Mouse (Mus musculus): ENCODE results near the gene Npl. TPM values are rescaled to one million over a fixed set of nuclear protein-coding genes. Genes with fewer than 3 reads are reported as not detected.

The Npl gene
- total and polyA plus RNA-seq, 3 experiments = 7.2 to 376 (median 111) TPM

DNA sequence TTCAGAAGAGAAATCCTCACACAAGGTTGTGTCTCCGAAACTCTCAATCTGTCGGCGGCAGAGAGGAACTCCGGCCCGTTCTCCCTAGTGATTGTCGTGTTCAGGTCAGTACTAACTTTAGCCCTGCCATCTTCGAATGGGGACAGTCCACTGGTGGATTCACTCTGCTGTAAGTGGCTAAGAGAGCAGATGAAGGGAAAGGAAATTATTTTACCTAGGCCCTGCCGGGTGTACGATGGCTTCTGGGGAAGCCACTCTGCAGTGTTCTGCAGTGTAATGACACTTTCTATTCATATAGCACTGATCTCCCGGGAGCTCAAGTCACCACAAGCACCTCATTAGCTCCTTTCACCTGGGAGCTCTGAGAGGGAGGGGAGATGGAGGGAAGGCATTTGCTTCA is 37.0 kb upstream of the Npl start:
- DNase-seq (ENCODE audit: low spot score) = no peak
- H3K4me1 ChIP-seq (ENCODE audit: insufficient read depth, low read depth, low read length) = no peaks in the 10 kb centered on the region

DNA sequence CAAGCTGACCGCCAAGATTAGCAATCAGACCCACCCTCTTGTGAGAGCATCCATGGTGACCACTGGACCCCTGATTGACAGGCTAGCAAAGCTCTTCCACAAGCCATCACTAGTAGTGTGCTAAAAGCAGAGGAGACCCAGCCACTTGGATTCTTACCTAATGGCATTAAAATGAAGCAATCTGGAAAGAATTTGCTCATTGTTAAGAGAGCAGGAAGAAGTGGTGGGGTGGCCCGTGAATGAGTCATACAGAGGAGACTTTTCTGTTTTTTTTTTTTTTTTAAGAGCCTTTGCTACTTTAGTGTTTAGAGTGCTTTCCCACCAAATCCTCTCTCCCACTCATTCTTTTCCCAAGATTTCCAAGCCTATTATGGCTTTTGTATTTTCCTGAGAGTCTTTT is 35.9 kb upstream of the Npl start:
- H3K4me1 ChIP-seq (ENCODE audit: insufficient read depth, low read depth, low read length) = no peaks in the 10 kb centered on the region
- H3K27me3 ChIP-seq (ENCODE audit: insufficient read depth, low read length) = no peaks in the 10 kb centered on the region
- ATAC-seq (ENCODE audit: extremely low read depth, insufficient number of reproducible peaks, low FRiP score, poor library complexity, severe bottlenecking) = no peak
- DNase-seq (ENCODE audit: low spot score) = no peak
- no peaks in the 10 kb centered on the region for H3K36me3 ChIP-seq (replicated peaks)
- H3K4me3 ChIP-seq (ENCODE audit: low read depth, low read length) = no peak overlapping the region
- TF ChIP-seq GATA1 (IDR thresholded peaks at IDR 0.05; ENCODE audit: borderline replicate concordance, low read length) (no peak), GATA2 (IDR thresholded peaks at IDR 0.05; ENCODE audit: borderline replicate concordance, low read depth, low read length) (no peak), CTCF (IDR thresholded peaks at IDR 0.05; ENCODE audit: low read depth, low read length) (no peak), POLR2AphosphoS5 (IDR thresholded peaks at IDR 0.05; ENCODE audit: insufficient replicate concordance, low read depth, low read length) (no peak), TAL1 (conservative IDR thresholded peaks at IDR 0.05; ENCODE audit: low read depth, low read length) (no peak)
- H3K9me3 ChIP-seq (replicated peaks) = no peaks in the 10 kb centered on the region

More for the DNA sequence above, 37.0 kb upstream of the Npl start:
- H3K36me3 ChIP-seq (replicated peaks) = no peaks in the 10 kb centered on the region
- no peaks in the 10 kb centered on the region for H3K9me3 ChIP-seq (replicated peaks)
- ATAC-seq (ENCODE audit: extremely low read depth, insufficient number of reproducible peaks, low FRiP score, poor library complexity, severe bottlenecking) = no peak
- TF ChIP-seq TAL1 (conservative IDR thresholded peaks at IDR 0.05; ENCODE audit: low read depth, low read length) = no peak
- no peak for TF ChIP-seq GATA1 (IDR thresholded peaks at IDR 0.05; ENCODE audit: borderline replicate concordance, low read length)
- no peak for TF ChIP-seq GATA2 (IDR thresholded peaks at IDR 0.05; ENCODE audit: borderline replicate concordance, low read depth, low read length)
- no peaks in the 10 kb centered on the region for H3K27me3 ChIP-seq (ENCODE audit: insufficient read depth, low read length)
- H3K4me3 ChIP-seq (ENCODE audit: low read depth, low read length) = no peak overlapping the region

GRCm38 (mm10) chr1:153583189-153583588 is 33.3 kb upstream of the Npl start:
- Histone ChIP-seq H3K4me3 (ENCODE audit: low read depth, low read length) (no peak overlapping the region), H3K9me3 (replicated peaks) (no peaks in the 10 kb centered on the region), H3K4me1 (ENCODE audit: insufficient read depth, low read depth, low read length) (no peaks in the 10 kb centered on the region), H3K27me3 (ENCODE audit: insufficient read depth, low read length) (no peaks in the 10 kb centered on the region), H3K36me3 (replicated peaks) (no peaks in the 10 kb centered on the region)
- DNase-seq (ENCODE audit: low spot score) (no peak), ATAC-seq (ENCODE audit: extremely low read depth, insufficient number of reproducible peaks, low FRiP score, poor library complexity, severe bottlenecking) (no peak)
- TF ChIP-seq CTCF (IDR thresholded peaks at IDR 0.05; ENCODE audit: low read depth, low read length) (no peak), GATA2 (IDR thresholded peaks at IDR 0.05; ENCODE audit: borderline replicate concordance, low read depth, low read length) (no peak), POLR2AphosphoS5 (IDR thresholded peaks at IDR 0.05; ENCODE audit: insufficient replicate concordance, low read depth, low read length) (no peak), TAL1 (conservative IDR thresholded peaks at IDR 0.05; ENCODE audit: low read depth, low read length) (no peak), GATA1 (IDR thresholded peaks at IDR 0.05; ENCODE audit: borderline replicate concordance, low read length) (no peak)

DNA sequence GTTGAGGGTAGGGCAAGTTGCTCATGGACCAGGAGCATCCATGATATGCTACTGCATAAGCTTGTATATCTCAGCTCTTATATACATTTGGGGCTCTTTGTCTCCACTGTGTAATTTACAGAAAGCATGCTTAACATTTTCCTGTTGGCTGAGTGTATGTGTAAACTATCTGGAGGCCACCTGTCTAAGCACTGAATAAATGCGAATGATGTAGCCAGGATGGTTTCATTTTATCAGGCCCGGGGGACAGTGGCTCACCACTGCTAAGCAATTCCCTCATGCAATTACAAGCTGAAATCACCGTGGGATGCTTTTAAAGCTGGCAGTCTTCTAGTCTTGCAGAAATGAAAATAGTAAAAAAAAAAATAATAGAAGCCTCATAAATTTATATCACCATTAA is 24.9 kb upstream of the Npl start:
- TF ChIP-seq POLR2AphosphoS5 (IDR thresholded peaks at IDR 0.05; ENCODE audit: insufficient replicate concordance, low read depth, low read length) = no peak
- TF ChIP-seq TAL1 (conservative IDR thresholded peaks at IDR 0.05; ENCODE audit: low read depth, low read length) = no peak
- TF ChIP-seq GATA1 (IDR thresholded peaks at IDR 0.05; ENCODE audit: borderline replicate concordance, low read length) = no peak
- TF ChIP-seq GATA2 (IDR thresholded peaks at IDR 0.05; ENCODE audit: borderline replicate concordance, low read depth, low read length) = no peak

DNA sequence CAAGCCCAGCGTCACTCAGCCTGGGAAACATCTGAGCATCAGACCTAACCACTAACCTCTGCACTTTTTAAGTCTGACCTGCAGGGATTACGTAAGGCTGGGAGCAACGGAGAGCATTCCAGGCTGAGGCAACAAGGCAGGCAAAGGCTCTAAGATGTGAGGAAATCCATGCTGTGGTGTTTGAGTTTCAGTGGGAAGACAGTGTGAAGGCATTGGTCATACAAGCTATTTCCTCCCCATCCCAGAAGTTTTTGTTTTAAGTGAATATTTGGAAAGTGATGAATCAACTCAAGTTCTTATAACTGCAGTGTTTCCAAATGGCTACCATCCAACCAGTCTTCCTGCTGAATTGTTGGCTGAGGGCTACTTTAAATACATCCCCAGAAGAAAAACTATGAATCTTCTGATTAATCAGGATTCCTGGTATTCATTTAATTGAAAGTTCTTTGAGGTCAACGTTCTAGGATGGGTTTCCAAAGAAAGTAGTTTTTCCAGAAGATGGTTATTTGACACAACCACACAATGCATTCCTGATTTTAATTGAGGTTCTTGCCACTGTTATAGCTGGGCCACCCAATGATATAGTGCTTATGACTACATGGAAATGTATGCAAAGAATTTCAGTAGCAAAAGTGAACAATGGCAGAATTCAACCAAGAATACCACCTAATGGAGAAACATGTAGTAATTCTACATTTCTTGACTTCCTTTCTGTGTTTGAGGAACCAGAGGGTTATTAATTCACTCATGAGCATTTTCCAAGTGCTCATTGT is 22.6 kb upstream of the Npl start:
- ATAC-seq (ENCODE audit: extremely low read depth, insufficient number of reproducible peaks, low FRiP score, poor library complexity, severe bottlenecking) = no peak
- Histone ChIP-seq H3K27me3 (ENCODE audit: insufficient read depth, low read length) (no peaks in the 10 kb centered on the region; the same call in 1 of the 2 replicates), H3K4me1 (ENCODE audit: insufficient read depth, low read depth, low read length) (no peaks in the 10 kb centered on the region), H3K4me3 (ENCODE audit: low read depth, low read length) (no peak overlapping the region), H3K9me3 (replicated peaks) (no peaks in the 10 kb centered on the region), H3K36me3 (replicated peaks) (no peaks in the 10 kb centered on the region)
- TF ChIP-seq GATA2 (IDR thresholded peaks at IDR 0.05; ENCODE audit: borderline replicate concordance, low read depth, low read length) = no peak
- TF ChIP-seq POLR2AphosphoS5 (IDR thresholded peaks at IDR 0.05; ENCODE audit: insufficient replicate concordance, low read depth, low read length) = no peak
- no peak for TF ChIP-seq GATA1 (IDR thresholded peaks at IDR 0.05; ENCODE audit: borderline replicate concordance, low read length)
- TF ChIP-seq TAL1 (conservative IDR thresholded peaks at IDR 0.05; ENCODE audit: low read depth, low read length) = no peak
- no peak for TF ChIP-seq CTCF (IDR thresholded peaks at IDR 0.05; ENCODE audit: low read depth, low read length)
- DNase-seq (ENCODE audit: low spot score) = no peak

More for the DNA sequence above, 24.9 kb upstream of the Npl start:
- DNase-seq (ENCODE audit: low spot score) (no peak), ATAC-seq (ENCODE audit: extremely low read depth, insufficient number of reproducible peaks, low FRiP score, poor library complexity, severe bottlenecking) (no peak)
- Histone ChIP-seq H3K9me3 (replicated peaks) (no peaks in the 10 kb centered on the region), H3K4me1 (ENCODE audit: insufficient read depth, low read depth, low read length) (no peaks in the 10 kb centered on the region), H3K4me3 (ENCODE audit: low read depth, low read length) (no peak overlapping the region), H3K27me3 (ENCODE audit: insufficient read depth, low read length) (no peaks in the 10 kb centered on the region), H3K36me3 (replicated peaks) (no peaks in the 10 kb centered on the region)

- Histone ChIP-seq H3K27me3 (ENCODE audit: insufficient read depth, low read length) (peaks cover 6% of the 10 kb centered on the region; the same call in 1 of the 2 replicates), H3K4me1 (ENCODE audit: insufficient read depth, low read depth, low read length) (no peaks in the 10 kb centered on the region), H3K9me3 (replicated peaks) (no peaks in the 10 kb centered on the region), H3K36me3 (replicated peaks) (no peaks in the 10 kb centered on the region), H3K4me3 (ENCODE audit: low read depth, low read length) (no peak overlapping the region)
- no peak for ATAC-seq (ENCODE audit: extremely low read depth, insufficient number of reproducible peaks, low FRiP score, poor library complexity, severe bottlenecking)
- DNase-seq (ENCODE audit: low spot score) = no peak
- TF ChIP-seq GATA2 (IDR thresholded peaks at IDR 0.05; ENCODE audit: borderline replicate concordance, low read depth, low read length) (no peak), GATA1 (IDR thresholded peaks at IDR 0.05; ENCODE audit: borderline replicate concordance, low read length) (no peak), TAL1 (conservative IDR thresholded peaks at IDR 0.05; ENCODE audit: low read depth, low read length) (no peak)
These were observed 15.9 kb upstream of the Npl start for GRCm38 (mm10) chr1:153565701-153566100.

All from G1E (cell line).